Mouse (Mus musculus) kidney, adult 9 months (tissue): ENCODE results near the gene Gmip.

Source experiments
- DNase-seq: peaks from one replicate; pipeline ENCODE4 v3.0.0; 2022

The Gmip gene

DNA sequence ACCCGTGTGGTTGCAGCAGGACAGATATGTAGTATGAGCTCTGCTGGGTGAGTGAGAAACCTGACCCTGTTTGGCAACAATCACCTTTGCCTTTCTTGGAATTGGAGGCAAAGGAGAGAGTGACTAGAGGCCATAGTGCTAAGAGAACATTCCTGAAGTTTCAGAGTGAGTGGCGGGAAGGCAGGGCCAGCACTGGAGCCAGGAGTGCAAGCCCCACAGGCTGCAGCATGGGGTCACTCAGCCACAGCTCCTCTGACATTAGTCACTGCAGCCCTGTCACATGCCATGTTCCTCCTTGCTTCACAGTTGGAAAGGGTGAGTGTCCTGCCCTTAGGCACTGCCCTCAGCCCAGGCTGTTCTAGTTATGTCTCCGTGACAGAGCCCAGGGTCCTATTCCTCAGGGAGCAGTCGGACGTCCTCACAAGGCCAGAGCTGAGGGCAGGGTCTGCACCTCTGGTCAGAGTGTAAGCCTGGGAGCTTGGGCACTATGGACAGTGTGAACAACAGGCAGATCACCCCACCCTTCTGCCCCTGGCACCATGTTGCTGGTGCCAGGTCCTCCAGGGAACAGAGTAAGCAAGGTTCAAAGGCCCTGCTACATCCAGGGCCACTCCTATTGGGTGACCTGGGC, 59.3 kb downstream of the Gmip start:
- DNase-seq: no peak

- DNase-seq: no peak
These were observed 61.7 kb downstream of the Gmip start for GRCm38 (mm10) chr8:69870003-69870765.

- no peak for DNase-seq
These were observed 62.4 kb downstream of the Gmip start for GRCm38 (mm10) chr8:69870907-69871306.
